Mouse (Mus musculus): ENCODE data around the gene Sult1d1.
"Not testable (repeated sequence)": the region's sequence is repeated elsewhere in the genome, so short reads cannot be mapped to it uniquely, and the experiment has no call there.

Sult1d1 gene

GRCm38 (mm10) chr5:87568845-87569244 lies at the start of gene Sult1d1:
Gene Sult1d1, minus strand, starts transcription at chr5:87569027.
- DNase-seq (ENCODE audit: low spot score): no peak

- no peak for DNase-seq (ENCODE audit: low spot score)
Observed at GRCm38 (mm10) chr5:87615128-87615390, 46.2 kb upstream of the Sult1d1 start.

DNA sequence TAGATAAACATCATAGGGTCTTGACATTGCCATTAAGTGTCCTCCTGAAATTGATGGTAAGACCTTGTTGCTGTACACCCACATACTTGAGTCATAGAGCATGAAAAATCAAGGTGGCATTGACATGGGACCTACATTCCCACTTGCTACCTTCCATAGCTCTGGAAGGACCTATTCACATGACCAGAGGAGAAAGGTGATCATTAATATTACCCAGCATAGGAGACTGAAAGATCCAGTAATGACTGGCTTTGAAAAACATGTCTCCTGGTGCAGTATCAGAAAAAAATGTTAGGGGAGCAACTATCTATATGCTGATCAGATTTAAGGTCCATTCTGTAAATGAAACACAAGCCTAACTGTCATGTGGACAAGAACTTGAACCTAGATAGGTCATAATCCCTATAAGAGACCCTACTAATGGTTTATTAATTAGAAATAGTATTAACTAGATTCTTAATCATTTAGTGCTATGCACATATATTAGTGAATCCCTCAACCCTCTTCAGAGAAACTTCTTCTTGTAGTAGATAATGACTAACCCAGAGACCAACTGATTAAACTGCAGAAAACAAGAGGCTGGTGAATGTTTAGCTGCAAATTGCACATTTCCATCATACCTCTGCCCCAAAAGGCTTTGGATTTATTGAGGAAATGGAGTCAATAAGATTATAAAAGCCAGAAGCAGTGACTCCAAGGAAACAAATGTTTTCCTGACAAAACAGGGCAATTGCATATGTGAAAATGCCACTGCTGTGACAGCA lies 45.7 kb upstream of the Sult1d1 start:
- no peak for DNase-seq (ENCODE audit: low spot score)

DNA sequence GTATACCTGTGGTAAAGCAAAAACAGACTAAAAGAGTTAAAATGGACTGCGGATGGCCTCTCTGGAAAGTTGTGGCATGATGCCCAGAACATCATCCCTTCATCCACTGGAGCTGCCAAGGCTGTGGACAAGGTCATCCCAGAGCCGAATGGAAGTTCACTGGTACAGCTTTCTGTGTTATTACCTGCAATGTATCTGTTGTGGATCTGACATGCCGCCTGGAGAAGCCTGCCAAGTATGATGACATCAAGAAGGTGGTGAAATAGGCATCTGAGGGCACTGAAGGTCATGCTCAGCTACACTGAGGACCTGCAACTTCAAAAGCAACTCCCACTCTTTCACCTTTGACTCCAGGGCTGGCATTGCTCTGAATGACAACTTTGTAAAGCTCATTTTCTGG lies 32.2 kb upstream of the Sult1d1 start:
- no peak for DNase-seq (ENCODE audit: low spot score)

- no peak for DNase-seq (ENCODE audit: low spot score)
Observed at GRCm38 (mm10) chr5:87597891-87598290, 29.1 kb upstream of the Sult1d1 start.

DNA sequence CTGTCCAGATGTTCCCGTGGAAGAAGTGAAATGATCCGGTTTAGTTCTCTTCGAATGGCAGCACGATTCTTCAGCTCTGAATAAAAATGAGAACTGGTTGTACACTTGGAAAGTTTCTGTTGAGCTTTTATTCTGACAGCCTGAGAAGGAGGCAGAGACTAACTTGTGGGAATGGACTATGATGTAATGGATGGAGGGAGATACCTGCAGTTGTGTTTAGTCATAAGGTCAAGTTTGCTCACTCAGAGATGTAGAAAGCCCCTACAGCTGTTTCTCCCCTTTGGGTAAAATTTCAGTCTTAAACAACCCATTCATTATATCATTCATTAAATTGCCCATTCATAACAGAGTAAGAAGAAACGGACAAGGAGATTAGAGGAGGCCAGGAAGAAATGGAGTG lies 22.7 kb upstream of the Sult1d1 start, which contains the start of gene Sult1e1:
TSS of gene Sult1e1 (minus strand) at position 101 of the 400 bp plus-strand sequence.
- no peak for DNase-seq (ENCODE audit: low spot score)

DNA sequence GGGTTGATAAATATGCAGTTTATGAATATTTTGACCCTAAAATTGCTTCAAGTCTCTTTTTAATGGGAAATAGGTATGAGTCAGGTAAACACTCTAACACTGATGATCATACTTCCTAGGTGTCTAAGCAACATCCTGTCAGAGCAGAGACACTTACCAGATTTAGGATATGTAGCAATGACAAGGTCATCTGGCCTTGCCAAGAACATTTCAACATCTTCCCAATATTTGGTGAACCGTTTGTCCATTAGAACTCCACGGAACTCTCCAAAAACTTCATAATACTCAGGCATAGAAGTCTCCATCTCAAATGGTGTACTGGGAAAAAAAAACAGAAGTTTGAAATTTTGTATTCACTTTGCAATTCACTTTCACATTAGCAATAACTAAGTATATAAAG lies 21.1 kb upstream of the Sult1d1 start:
- no peak for DNase-seq (ENCODE audit: low spot score)

GRCm38 (mm10) chr5:87580389-87580788 lies 11.6 kb upstream of the Sult1d1 start:
- DNase-seq (ENCODE audit: low spot score): no peak

GRCm38 (mm10) chr5:87574174-87574573 lies 5.3 kb upstream of the Sult1d1 start:
- DNase-seq (ENCODE audit: low spot score): no peak

DNA sequence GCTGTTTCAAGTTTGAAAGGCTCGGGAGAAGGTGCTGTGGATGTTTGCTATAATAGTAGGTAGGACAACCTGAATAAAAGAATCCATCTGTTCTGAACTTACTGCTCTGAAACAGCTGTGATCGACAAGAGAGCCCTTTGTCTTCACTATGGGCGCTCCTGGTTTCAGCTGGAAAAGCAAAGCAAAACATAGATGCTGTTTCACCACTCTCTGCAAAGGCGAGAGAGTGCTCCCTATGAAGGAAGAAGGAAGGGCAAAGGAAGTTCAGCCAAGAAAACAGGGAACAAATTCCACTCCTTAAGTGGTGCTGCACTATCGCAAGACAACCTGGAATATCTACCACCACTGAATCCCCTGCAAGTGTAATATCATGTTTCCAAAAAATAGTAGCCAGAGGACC lies 4.7 kb upstream of the Sult1d1 start:
- peak; percentile 9 for DNase-seq (ENCODE audit: low spot score)

- DNase-seq (ENCODE audit: low spot score): no peak
Observed at GRCm38 (mm10) chr5:87572781-87573180, 4.0 kb upstream of the Sult1d1 start.

GRCm38 (mm10) chr5:87567306-87567705 lies 1.5 kb downstream of the Sult1d1 start:
- DNase-seq (ENCODE audit: low spot score): no peak

DNA sequence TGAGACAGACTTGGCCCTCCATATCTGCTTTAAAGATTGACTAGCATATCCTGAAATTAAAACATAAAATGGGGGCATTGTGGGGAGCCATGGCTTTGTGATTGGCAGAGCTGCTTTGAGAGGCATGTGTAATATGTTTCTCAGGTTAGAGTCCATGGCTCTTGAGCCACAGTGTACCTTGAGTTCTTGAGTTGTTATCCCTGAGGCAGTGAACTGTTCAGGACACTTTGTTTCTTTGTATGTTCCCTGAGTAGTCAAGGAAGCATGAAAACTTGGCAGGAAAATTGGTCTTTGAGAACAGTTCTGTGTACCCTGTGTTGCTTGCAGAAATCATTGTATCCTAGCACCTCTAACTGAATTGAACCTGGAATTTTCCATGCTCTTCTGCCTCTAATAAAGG lies 5.9 kb downstream of the Sult1d1 start:
- no peak for DNase-seq (ENCODE audit: low spot score)

DNA sequence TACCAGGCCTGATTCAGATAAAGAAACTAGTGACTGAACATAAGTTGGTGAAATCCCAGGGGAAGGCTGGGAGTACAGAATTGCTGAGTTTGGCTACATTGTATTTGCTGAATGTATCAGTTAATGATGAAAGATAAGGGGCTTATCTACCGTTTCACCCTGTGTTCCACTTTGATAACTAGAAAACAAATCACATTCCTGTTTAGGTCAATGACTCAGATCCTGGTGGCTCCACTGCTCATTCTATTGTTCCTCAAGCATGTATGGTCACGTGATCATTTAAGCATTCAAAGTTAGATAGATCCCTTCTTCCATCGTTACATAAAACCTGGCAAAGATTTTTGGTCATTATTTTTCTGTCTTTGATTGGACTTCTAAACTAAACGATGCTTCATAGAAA lies 6.3 kb downstream of the Sult1d1 start:
- no peak for DNase-seq (ENCODE audit: low spot score)

GRCm38 (mm10) chr5:87560145-87560544 lies 8.7 kb downstream of the Sult1d1 start:
- DNase-seq (ENCODE audit: low spot score): no peak

DNA sequence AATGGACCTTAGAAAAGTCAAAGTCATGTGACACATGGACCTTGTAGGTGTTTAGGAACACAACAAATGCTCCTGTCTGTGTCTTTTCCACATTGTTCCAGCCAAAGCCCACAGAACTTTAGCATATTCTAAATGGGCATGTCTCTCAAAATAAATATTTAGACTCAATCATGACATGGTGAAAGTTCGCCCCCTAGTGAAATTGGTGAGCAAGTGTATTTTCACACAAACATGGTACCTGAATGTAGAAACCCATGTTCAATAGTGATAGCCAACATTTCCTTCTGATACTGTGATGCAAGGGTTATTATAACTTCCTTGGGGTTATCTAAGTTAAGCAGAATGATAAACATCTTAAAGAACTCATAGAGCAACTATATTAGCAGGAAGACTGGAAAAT lies 17.9 kb downstream of the Sult1d1 start:
- DNase-seq (ENCODE audit: low spot score): peak; percentile 18

DNA sequence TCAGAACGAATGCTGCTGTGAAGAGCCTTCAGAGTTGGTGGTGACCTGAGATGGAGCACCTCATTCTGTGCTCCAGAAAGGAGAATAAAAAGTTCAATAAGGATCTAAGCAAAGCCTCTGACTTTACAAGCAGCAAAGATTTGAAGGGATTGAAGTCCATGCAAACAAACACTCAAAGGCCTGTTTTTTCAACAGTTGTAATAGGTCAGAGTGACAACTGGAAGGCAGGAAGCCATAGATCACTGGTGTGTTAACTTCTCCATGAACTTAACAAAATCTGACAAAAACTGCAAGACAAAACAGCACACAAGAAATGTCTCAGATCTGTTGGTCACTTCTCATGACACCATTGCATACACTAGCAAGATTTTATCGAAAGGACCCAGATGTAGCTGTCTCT lies 30.7 kb downstream of the Sult1d1 start, which contains the start of gene Sult1b1:
TSS of gene Sult1b1 (minus strand) at position 85 of the 400 bp plus-strand sequence.
- no peak for DNase-seq (ENCODE audit: low spot score)

DNA sequence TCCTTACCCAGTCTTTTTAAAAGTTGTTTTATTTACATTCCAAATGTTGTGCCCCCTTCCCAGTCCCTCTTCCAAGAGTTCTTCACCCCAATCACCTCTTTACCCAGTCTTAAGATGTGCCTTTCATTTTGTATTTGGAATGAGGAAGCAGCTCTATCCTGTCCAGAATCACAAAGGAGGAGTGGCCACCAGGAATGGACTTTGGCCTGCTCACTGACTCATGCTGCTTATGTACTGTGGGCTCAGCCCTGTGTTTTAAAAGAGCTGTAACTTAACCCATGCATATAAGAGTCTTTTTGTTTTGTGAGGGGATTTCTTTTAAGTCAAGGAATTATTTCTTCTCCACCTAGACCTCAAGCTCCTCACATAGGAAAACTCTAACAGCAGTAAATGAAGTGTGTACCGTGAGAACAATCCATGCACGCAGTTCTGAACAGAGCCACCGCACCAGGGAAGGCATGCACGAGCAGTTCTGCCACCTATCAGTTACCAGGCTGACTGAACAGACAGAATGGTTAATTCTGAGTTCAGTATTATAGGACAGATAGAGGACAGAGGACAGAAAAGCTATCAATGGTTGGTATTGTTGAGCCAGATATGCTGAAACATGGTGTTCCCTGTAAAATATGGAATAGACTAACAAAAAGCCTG lies 32.7 kb downstream of the Sult1d1 start:
- DNase-seq (ENCODE audit: low spot score): peak; percentile 1

DNA sequence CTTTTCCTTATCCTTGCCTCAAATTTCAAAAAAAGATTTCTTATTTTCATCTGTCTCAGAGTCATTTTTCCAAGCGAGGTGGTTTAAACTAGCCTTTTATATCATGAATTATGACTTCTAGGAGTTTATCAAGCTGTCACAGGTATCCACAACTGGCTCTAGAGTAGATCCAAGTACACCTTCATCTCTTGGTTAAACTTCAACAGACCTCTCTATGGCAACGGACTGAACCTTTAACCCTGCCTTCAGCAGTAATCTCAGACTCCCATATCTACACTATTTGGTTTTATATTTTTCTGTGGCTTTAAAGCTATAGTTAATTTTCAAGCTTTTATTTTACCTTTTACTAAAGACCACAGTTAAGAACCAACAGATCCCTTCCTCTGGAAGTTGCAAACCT lies 36.5 kb downstream of the Sult1d1 start:
- DNase-seq (ENCODE audit: low spot score): no peak

- not testable (repeated sequence) for DNase-seq (ENCODE audit: low spot score)
Observed at GRCm38 (mm10) chr5:87523561-87523960, 45.3 kb downstream of the Sult1d1 start.

- DNase-seq (ENCODE audit: low spot score): no peak
Observed at GRCm38 (mm10) chr5:87505776-87506458, 62.9 kb downstream of the Sult1d1 start.

Data from embryo, embryonic 10.5 days (tissue).